Mouse (Mus musculus) neutrophil, adult 5-6 weeks (primary cell): ENCODE measurements around the gene Cdip1. TPM values are rescaled to one million over a fixed set of nuclear protein-coding genes. Genes with fewer than 3 reads are reported as not detected.
A peak's percentile ranks its signal among the peaks of the same experiment; 100 is the strongest.
"Not testable (repeated sequence)": the region's sequence is repeated elsewhere in the genome, so short reads cannot be mapped to it uniquely, and the experiment has no call there.

Experiments
- ATAC-seq: fragments of 151-379, 151-347 bp; 2 replicates; pipeline ENCODE4 v1.8.0; 2017; ENCODE audit warnings: mild to moderate bottlenecking, moderate TSS enrichment; ENCODE audit not compliant: insufficient number of reproducible peaks, poor library complexity, low FRiP score, severe bottlenecking; ENCODE audit errors: extremely low read depth
- total RNA-seq: library from RNA; stranded (forward); fragments of 200-1000 nt; gene quantifications from 2 replicates; pipeline ENCODE4 v1.2.3, GENCODE M21; 2017

Cdip1 gene
- total RNA-seq, result 22.6 and 23.4 TPM in 2 replicates

- peak; percentile 93 for ATAC-seq
Observed at GRCm38 (mm10) chr16:4789810-4790559, at the start of gene Cdip1. TSS of gene Cdip1 (minus strand) at chr16:4790292.

DNA sequence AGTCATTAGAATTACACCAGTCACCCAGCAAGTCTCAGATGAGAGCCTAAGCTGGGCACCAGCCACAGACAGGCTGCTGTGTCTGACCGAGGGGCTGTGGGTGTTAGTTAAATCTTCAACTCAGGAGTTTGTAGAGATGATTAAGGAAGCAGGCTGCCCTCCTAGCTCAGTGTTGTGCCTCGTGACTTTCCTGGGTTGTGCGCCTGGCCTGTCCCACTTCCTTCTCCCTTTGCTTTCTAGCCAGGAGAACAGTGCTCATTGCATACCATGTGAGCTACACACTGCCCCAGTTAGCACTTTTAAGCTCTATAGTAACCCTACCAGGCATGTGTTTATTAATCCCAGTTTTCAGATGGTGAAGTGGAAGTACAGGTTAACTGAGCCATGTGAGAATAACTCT lies 49.5 kb upstream of the Cdip1 start:
- ATAC-seq, result no peak

DNA sequence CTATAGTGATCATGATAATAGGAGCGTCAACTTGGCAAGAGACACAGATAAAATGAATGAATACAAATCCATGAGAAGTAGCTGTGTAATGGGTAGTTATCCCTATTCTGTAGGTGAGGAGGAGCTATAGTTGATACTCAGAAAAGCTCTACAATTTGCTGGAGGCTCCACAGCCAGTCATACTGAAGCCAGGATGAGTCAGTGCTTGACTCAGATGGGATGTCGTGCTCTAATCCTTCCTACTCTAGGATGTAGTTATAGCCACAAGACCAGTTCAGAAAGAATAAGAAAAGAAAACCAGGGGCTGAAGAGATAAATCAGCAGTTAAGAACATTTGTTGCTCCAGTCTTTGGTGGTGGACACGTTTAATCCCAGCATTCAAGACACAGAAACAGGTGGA lies 47.5 kb upstream of the Cdip1 start:
- ATAC-seq, result no peak

- ATAC-seq, result no peak
Observed at GRCm38 (mm10) chr16:4835191-4835590, 45.1 kb upstream of the Cdip1 start, which contains the start of gene 4930562C15Rik. TSS of gene 4930562C15Rik (plus strand) at chr16:4835416.

DNA sequence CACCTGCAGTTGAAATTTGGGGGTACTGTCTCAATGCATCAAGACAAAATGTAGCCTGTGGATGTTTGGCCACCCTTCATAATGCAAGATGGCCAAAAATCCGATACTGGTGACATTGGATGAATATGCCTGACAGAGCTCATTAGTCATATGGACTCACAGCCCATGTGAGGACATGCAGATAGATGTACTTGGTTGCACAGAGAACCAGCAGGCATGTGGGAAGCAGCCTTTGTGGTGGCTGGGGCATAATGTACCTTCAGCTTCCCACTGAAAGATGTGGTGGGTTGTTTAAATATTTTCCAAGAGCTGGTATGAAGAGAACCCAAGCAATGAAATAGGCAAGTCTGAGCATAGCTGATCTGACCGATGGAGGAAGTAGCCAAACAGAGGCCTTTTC lies 43.8 kb upstream of the Cdip1 start:
- ATAC-seq, result no peak

DNA sequence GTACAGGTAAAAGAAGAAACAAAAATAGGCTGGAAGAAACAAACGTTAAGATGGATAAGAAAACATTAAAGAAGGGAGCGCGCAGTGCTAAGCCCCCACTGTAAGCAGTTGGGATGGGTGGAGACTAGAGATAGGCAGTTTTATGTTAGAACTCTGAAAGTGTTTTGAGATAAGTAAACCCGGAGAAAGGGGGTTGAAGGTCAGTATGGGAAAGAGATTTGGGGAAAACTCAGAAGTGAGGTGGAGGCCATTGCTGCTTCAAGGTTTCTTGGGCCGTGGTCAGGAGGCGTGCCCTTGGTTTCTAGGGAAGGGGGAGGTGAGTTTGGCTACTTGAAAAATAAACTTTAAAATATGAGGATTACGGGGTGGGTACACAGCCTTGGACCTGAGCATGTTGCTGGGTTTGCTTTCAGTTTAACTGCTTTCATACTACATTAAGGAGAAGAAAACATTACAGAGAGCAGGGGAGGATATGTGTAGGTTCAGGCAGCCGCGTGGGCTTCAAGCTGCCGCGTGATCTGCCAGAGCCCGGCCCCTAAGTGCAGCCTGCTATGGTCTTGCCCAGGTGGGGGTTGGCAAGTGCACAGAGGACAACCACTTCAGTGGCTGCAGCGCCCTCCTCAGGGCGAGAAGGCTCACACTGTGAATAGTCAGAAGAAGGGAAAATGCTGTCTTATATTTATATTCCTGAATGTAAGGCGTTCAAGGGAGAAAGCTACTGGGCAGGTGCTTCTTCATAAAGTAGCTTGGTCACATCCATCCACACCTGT lies 41.7 kb upstream of the Cdip1 start:
- ATAC-seq, result no peak

DNA sequence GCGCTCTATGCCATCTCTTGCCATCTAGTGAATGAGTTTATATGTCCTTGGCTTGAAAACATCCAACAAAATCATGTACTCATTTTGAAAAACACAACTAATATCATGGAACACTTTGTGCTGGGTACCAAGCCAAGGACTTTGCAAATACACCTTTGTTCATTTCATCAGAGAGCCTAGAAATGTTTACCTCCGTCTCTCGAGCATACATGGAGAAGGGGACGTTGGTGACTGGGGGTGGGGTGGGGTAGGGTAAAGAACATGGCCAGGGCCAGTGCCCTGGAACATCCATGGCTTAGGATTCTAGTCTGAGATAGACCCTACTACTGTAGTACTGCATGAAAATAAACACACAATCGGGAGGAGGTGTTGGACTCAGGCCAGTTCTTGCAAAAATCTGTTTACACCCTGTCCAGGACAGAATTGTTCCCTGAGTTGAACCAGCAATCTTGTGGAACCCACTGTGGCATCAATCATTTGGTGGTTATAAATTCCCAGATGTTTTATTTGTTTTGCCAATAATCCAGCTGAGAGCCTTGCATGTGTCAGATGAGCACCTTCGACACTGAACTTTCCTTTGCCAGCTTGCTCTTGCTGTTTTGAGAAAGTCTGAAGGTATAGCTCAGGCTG lies 39.3 kb upstream of the Cdip1 start:
- ATAC-seq, result no peak

DNA sequence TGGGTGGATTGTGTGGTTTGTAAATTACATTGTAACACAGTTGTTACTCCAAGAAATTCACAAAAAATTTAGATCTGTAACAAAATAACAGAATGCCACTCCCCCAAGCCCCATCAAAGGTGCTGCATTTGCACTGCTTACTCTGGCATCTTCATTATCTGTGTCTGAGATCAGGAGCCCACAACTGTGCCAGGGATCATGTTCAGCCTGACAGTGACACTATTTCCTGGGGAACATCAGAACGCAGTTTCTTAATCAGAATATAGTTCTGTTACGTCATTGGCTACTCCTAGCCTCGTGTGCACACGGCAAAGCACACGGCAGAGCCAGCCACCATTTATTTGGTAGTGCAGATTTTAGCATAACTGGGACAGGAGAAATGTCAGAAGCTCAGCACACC lies 37.5 kb upstream of the Cdip1 start:
- ATAC-seq, result no peak

DNA sequence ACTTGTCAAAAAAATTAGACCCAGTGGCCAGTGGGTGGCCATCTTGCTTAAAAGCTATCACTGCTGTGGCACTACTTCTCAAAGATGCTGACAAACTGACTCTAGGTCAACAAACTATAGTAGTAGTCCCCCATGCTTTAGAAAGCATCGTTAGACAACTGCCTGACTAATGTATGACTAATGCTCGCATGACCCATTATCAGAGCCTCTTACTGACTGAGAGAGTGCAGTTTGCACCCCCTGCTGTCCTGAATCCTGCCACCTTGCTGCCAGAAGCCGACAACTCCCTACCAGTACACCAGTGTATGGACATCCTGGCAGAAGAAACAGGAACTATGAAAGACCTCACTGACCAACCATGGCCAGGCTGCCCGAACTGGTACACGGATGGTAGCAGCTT lies 34.4 kb upstream of the Cdip1 start:
- not testable (repeated sequence) for ATAC-seq

DNA sequence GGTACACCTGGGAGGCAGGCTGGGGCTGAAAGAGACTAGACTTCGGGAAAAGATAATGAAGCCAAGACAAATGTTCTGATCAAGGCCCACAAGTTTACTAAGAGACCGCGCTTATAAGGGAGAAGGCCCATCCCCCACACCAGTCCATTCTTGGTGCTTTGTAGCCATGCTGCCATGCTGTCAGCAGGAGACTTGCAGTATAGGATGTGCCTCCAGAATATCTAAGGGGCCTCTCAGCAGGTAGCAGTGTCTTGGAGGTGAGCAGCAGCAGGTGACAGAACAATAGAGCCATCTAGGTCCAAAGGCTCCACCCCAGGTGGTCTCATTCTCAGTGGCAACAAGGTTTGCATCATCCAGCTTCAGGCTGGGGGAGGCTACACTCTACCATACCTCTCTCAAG lies 28.3 kb upstream of the Cdip1 start:
- ATAC-seq, result no peak

DNA sequence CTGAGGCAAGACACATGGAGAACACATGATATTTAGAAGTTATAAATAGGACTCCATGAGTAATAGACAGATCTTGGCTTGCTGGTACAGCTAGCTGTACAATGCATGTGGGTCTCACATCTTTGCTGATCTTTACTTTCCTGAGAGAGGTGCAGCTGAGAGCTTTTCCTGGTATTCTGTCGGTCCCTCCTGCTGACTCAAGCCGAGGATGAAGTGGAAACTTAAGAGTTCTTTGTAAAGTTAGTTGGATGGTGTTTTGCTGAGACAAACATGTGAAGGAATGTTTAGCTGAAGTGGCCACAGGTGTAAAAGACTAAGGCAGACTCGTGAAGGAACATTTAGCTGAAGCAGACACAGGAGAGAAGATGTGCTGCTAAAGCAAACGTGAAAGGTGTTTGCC lies 6.5 kb upstream of the Cdip1 start:
- no peak for ATAC-seq

- ATAC-seq, result no peak
Observed at GRCm38 (mm10) chr16:4791332-4791731, 1.2 kb upstream of the Cdip1 start.

GRCm38 (mm10) chr16:4789311-4789768 lies 752 bp downstream of the Cdip1 start:
- ATAC-seq, result no peak

DNA sequence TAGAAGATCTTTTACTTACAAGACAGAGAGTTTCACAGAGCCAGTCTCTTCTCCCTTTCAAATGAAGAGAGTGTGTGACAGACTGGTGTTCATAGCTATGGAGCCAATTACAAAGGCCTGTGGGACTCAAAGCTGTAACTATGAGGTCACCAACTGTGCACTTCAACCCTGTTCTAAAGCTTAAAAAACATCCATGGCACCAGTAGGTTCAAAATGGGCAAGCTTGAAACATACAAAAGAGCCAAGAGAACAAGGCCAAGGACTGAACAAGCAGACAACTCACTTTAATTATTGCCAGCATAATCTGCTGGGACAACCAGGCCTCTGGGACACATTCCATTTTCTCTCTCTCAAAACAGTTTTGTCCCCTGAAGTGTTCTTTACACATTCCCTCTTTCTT lies 1.9 kb downstream of the Cdip1 start:
- ATAC-seq, result no peak

DNA sequence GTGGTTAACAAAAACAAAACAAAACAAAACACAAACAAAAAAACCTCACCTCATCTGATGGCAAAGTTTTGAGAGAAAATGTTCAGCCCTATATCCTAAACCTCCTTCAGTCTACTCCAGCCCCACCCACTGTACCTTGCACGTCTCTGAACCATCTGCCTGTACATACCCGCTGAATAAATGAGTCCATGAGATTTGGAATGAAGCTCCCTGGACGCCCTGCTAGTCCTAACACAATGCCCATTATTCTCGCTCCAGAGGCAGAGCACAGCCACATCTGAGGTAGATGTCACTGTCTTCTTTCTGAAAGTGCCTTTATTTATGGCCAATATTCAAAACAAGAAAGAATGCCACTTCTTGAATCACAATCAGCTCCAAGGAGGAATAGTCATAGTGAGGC lies 4.4 kb downstream of the Cdip1 start:
- no peak for ATAC-seq

DNA sequence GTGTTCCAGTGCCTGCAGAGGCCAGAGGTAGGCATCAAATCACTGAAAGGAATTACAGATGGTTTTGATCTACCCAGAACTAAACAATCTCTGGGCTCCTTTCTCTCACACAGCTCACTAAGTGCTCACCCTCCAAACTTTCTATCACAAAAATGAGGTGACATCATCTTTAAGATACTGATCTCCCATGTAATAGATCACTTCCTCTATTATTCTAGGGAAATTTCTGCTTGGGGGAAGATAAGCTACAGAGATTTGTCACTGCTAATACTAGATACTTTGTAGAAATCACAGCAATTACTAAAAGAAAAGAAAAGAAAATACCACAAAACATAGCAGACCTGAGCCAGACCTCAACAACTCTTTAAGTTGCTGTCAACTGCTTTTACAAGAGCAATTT lies 7.6 kb downstream of the Cdip1 start:
- ATAC-seq, result no peak

GRCm38 (mm10) chr16:4781524-4782196 lies 8.4 kb downstream of the Cdip1 start:
- no peak for ATAC-seq

DNA sequence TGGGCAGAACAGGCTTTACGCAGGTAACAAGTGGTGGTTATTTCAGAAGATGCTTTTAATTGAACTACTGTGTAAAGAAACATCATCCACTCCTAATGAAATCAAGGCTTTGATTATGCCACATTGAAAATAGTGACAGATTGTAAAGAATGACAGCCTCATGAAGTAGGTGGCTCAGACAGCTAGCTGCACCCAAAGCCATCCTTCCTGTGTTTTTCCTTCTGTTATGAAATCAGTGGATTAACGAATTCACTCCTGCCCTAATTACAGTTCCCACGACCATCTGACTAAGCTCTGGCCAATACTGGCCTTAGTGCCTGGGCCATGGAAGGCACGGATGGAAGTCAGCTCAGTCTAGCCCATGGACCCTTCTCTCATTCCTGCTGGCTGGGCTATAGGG lies 11.2 kb downstream of the Cdip1 start:
- ATAC-seq, result no peak

GRCm38 (mm10) chr16:4777905-4778609 lies 12.0 kb downstream of the Cdip1 start:
- ATAC-seq, result no peak
